Mouse (Mus musculus): ENCODE measurements at regions not wholly inside any gene's neighbourhood (a gene's known extent, or its start where the extent isn't known, plus 50 kb on each side); places are given as distances from the start of the nearest gene placed in this dataset.

GRCm38 (mm10) chr13:105377038-105377437 lies 66.4 kb upstream of the Htr1a start:
- peak; percentile 84 for DNase-seq (ENCODE audit: low read depth)
- peak; percentile 73 for TF ChIP-seq CTCF (IDR thresholded peaks at IDR 0.05; ENCODE audit: borderline replicate concordance, extremely low read depth, insufficient read depth, insufficient read length)
- no peak for TF ChIP-seq POLR2A (IDR thresholded peaks at IDR 0.05; ENCODE audit: borderline replicate concordance, extremely low read depth, insufficient read depth, insufficient read length, poor library complexity, severe bottlenecking)

- DNase-seq (ENCODE audit: low read depth): peak; percentile 55
- TF ChIP-seq POLR2A (IDR thresholded peaks at IDR 0.05; ENCODE audit: borderline replicate concordance, extremely low read depth, insufficient read depth, insufficient read length, poor library complexity, severe bottlenecking) (no peak), CTCF (IDR thresholded peaks at IDR 0.05; ENCODE audit: borderline replicate concordance, extremely low read depth, insufficient read depth, insufficient read length) (no peak)
Observed at GRCm38 (mm10) chr13:105378587-105378986, 64.9 kb upstream of the Htr1a start.

GRCm38 (mm10) chr13:105387016-105387772 lies 56.2 kb upstream of the Htr1a start:
- DNase-seq (ENCODE audit: low read depth): no peak
- TF ChIP-seq CTCF (IDR thresholded peaks at IDR 0.05; ENCODE audit: borderline replicate concordance, extremely low read depth, insufficient read depth, insufficient read length): no peak
- TF ChIP-seq POLR2A (IDR thresholded peaks at IDR 0.05; ENCODE audit: borderline replicate concordance, extremely low read depth, insufficient read depth, insufficient read length, poor library complexity, severe bottlenecking): no peak
